Mouse (Mus musculus) gastrocnemius, postnatal 14 days (tissue): Measurements from ENCODE around the gene Phf21a. TPM values are rescaled to one million over a fixed set of nuclear protein-coding genes. Genes with fewer than 3 reads are reported as not detected.

Experiments
- DNase-seq: peaks from one replicate; pipeline ENCODE4 v3.0.0; 2021; ENCODE audit warnings: mixed read lengths
- intact Hi-C: fragments of 180-260 bp; cut with DNase I; formaldehyde crosslinking; loops from one replicate; pipeline ENCODE4 v1.15.1; 2025; ENCODE audit warnings: low total_unique reads
- total RNA-seq, 2 experiments: library from RNA; stranded (reverse); gene quantifications; 2 replicates each; pipeline ENCODE4 v1.2.3; 2021

Gene Phf21a
- total RNA-seq, 2 experiments from 2014 or later = 19.5 to 21.2 TPM

GRCm38 (mm10) chr2:92269227-92269626 is 176.3 kb downstream of the Phf21a start:
- DNase-seq = no peak

GRCm38 (mm10) chr2:92272510-92272909 is 179.6 kb downstream of the Phf21a start:
- intact Hi-C loops = no loop called here

More at GRCm38 (mm10) chr2:92269227-92269626, 176.3 kb downstream of the Phf21a start:
- intact Hi-C loops = no loop called here

GRCm38 (mm10) chr2:92273101-92273801 is 180.3 kb downstream of the Phf21a start:
- no peak for DNase-seq
- intact Hi-C loops = no loop called here

More at GRCm38 (mm10) chr2:92272510-92272909, 179.6 kb downstream of the Phf21a start:
- DNase-seq = no peak

GRCm38 (mm10) chr2:92273802-92274183 is 180.9 kb downstream of the Phf21a start:
- no peak for DNase-seq
- intact Hi-C loops = no loop called here

GRCm38 (mm10) chr2:92277787-92278186 is 184.9 kb downstream of the Phf21a start:
- intact Hi-C loops = no loop called here
- DNase-seq = no peak

- intact Hi-C loops = no loop called here
- DNase-seq = no peak
These were observed 185.7 kb downstream of the Phf21a start for GRCm38 (mm10) chr2:92278663-92279062.

GRCm38 (mm10) chr2:92279398-92279797 is 186.5 kb downstream of the Phf21a start:
- intact Hi-C loops = no loop called here
- DNase-seq = no peak

- intact Hi-C loops = no loop called here
- peak; percentile 12 for DNase-seq
These were observed 192.7 kb downstream of the Phf21a start for GRCm38 (mm10) chr2:92285597-92285996.

- intact Hi-C loops = no loop called here
- DNase-seq = no peak
These were observed 196.4 kb downstream of the Phf21a start for GRCm38 (mm10) chr2:92289335-92289734.

GRCm38 (mm10) chr2:92291526-92291925 is 198.6 kb downstream of the Phf21a start:
- intact Hi-C loops = no loop called here
- no peak for DNase-seq

- intact Hi-C loops = loop anchor here (5.0 kb wide), 1 partner anchor 146 kb away; no protein-coding TSS in a partner anchor
- DNase-seq = peak; percentile 78
These were observed 203.5 kb downstream of the Phf21a start for GRCm38 (mm10) chr2:92296402-92296801.

- intact Hi-C loops = loop anchor here (5.0 kb wide), 1 partner anchor 142 kb away; no protein-coding TSS in a partner anchor
These were observed 207.0 kb downstream of the Phf21a start for GRCm38 (mm10) chr2:92299896-92300295.

GRCm38 (mm10) chr2:92301849-92302607 is 209.1 kb downstream of the Phf21a start:
- no peak for DNase-seq

More at GRCm38 (mm10) chr2:92299896-92300295, 207.0 kb downstream of the Phf21a start:
- DNase-seq = no peak

GRCm38 (mm10) chr2:92312542-92312941 is 219.6 kb downstream of the Phf21a start:
- DNase-seq = no peak
- intact Hi-C loops = no loop called here

More at GRCm38 (mm10) chr2:92301849-92302607, 209.1 kb downstream of the Phf21a start:
- intact Hi-C loops = no loop called here

GRCm38 (mm10) chr2:92314031-92314430 is 221.1 kb downstream of the Phf21a start:
- intact Hi-C loops = no loop called here
- no peak for DNase-seq

- intact Hi-C loops = no loop called here
- no peak for DNase-seq
These were observed 223.7 kb downstream of the Phf21a start for GRCm38 (mm10) chr2:92316652-92317051.

GRCm38 (mm10) chr2:92317228-92317627 is 224.3 kb downstream of the Phf21a start:
- intact Hi-C loops = no loop called here
- DNase-seq = no peak

GRCm38 (mm10) chr2:92322669-92323068 is 229.8 kb downstream of the Phf21a start:
- peak; percentile 20 for DNase-seq
- intact Hi-C loops = loop anchor here (10.0 kb wide), 1 partner anchor 328 kb away; no protein-coding TSS in a partner anchor

- DNase-seq = no peak
- intact Hi-C loops = loop anchor here (10.0 kb wide), 1 partner anchor 331 kb away; no protein-coding TSS in a partner anchor
These were observed 232.8 kb downstream of the Phf21a start for GRCm38 (mm10) chr2:92325676-92326075.

- intact Hi-C loops = loop anchor here (10.0 kb wide), 1 partner anchor 331 kb away; no protein-coding TSS in a partner anchor
- no peak for DNase-seq
These were observed 233.3 kb downstream of the Phf21a start for GRCm38 (mm10) chr2:92326221-92326620.
